Mouse (Mus musculus): ENCODE results near the gene Amigo1. TPM values are rescaled to one million over a fixed set of nuclear protein-coding genes. Genes with fewer than 3 reads are reported as not detected.
"Not testable (repeated sequence)": the region's sequence is repeated elsewhere in the genome, so short reads cannot be mapped to it uniquely, and the experiment has no call there.

Amigo1 gene
- polyA plus RNA-seq, 1 experiment: 5.8 TPM

DNA sequence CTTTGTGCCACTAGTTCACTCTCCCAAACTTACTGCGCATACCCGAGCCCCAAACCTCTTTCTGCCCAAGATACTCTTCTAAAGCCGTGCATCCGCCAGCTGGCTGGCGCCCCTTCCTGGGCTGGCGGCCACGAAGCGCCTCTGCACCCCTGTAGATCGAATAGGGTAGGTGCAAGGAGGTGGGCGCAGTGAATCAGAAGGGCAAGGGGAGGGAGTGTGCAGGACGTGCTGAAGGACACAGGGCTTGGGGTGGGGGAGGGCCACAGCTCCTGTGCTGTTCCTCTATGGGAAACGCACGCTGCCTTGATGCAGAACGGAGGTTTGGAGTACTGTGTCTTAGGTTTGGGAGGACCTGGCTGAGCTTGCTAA, 24.6 kb downstream of the Amigo1 start, which contains the start of gene Atxn7l2:
Gene Atxn7l2, minus strand, starts transcription at position 164 of the 369 bp plus-strand sequence.
- Histone ChIP-seq H3K27ac (replicated peaks; ENCODE audit: low read depth, low read length) (peak within 1 kb of the TSS; percentile 73), H3K4me1 (ENCODE audit: control insufficient read depth, insufficient read depth, insufficient read length, low read length) (peaks cover 3% of the 10 kb centered on the region; the same call in 1 of the 2 replicates)

GRCm38 (mm10) chr3:108211845-108212244, 25.7 kb downstream of the Amigo1 start:
- no peak overlapping the region for H3K4me3 ChIP-seq (ENCODE audit: insufficient read depth, low read depth, low read length)
- peak overlapping the region; percentile 57; the same call in 1 of the 2 replicates for H3K27ac ChIP-seq (replicated peaks; ENCODE audit: low read depth, low read length)
- H3K4me1 ChIP-seq (ENCODE audit: control insufficient read depth, insufficient read depth, insufficient read length, low read length): peaks cover 3% of the 10 kb centered on the region; the same call in 1 of the 2 replicates

More for the DNA sequence above, 24.6 kb downstream of the Amigo1 start, which contains the start of gene Atxn7l2:
- peak within 1 kb of the TSS; percentile 79 for H3K4me3 ChIP-seq (ENCODE audit: insufficient read depth, low read depth, low read length)

DNA sequence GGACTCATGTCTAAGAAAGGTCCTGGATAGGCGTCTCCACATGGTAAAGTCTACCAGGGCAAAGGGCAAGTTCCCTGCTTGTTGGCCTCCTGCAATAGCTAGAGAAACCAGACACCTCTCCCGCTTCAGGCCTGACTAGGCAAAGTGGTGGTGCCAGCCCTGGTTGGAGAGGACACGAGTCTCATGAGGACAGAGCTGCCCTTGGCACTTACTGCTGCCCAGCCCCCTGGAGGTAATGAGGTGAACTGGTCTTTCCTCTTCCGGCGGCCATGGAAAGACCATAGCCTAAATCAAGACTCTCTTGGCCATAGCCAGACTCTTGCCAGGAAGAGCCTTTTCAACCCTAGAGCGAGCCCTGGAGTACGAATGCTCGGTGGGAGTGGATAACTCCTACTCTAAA, 26.3 kb downstream of the Amigo1 start:
- Histone ChIP-seq H3K4me3 (ENCODE audit: insufficient read depth, low read depth, low read length) (no peak overlapping the region), H3K27ac (replicated peaks; ENCODE audit: low read depth, low read length) (peak overlapping the region; percentile 57), H3K4me1 (ENCODE audit: control insufficient read depth, insufficient read depth, insufficient read length, low read length) (peaks cover 3% of the 10 kb centered on the region; the same call in 1 of the 2 replicates)

GRCm38 (mm10) chr3:108214734-108215133, 28.6 kb downstream of the Amigo1 start:
- H3K4me1 ChIP-seq (ENCODE audit: control insufficient read depth, insufficient read depth, insufficient read length, low read length): no peaks in the 10 kb centered on the region
- no peak overlapping the region for H3K4me3 ChIP-seq (ENCODE audit: insufficient read depth, low read depth, low read length)
- no peak overlapping the region for H3K27ac ChIP-seq (replicated peaks; ENCODE audit: low read depth, low read length)

GRCm38 (mm10) chr3:108220661-108221060, 34.5 kb downstream of the Amigo1 start:
- H3K4me3 ChIP-seq (ENCODE audit: insufficient read depth, low read depth, low read length): no peak overlapping the region
- no peak overlapping the region for H3K27ac ChIP-seq (replicated peaks; ENCODE audit: low read depth, low read length)
- H3K4me1 ChIP-seq (ENCODE audit: control insufficient read depth, insufficient read depth, insufficient read length, low read length): no peaks in the 10 kb centered on the region; the same call in 1 of the 2 replicates

- Histone ChIP-seq H3K4me1 (ENCODE audit: control insufficient read depth, insufficient read depth, insufficient read length, low read length) (no peaks in the 10 kb centered on the region), H3K27ac (replicated peaks; ENCODE audit: low read depth, low read length) (no peak overlapping the region), H3K4me3 (ENCODE audit: insufficient read depth, low read depth, low read length) (peak overlapping the region; percentile 49)
Observed at GRCm38 (mm10) chr3:108225711-108226557, 39.8 kb downstream of the Amigo1 start.

DNA sequence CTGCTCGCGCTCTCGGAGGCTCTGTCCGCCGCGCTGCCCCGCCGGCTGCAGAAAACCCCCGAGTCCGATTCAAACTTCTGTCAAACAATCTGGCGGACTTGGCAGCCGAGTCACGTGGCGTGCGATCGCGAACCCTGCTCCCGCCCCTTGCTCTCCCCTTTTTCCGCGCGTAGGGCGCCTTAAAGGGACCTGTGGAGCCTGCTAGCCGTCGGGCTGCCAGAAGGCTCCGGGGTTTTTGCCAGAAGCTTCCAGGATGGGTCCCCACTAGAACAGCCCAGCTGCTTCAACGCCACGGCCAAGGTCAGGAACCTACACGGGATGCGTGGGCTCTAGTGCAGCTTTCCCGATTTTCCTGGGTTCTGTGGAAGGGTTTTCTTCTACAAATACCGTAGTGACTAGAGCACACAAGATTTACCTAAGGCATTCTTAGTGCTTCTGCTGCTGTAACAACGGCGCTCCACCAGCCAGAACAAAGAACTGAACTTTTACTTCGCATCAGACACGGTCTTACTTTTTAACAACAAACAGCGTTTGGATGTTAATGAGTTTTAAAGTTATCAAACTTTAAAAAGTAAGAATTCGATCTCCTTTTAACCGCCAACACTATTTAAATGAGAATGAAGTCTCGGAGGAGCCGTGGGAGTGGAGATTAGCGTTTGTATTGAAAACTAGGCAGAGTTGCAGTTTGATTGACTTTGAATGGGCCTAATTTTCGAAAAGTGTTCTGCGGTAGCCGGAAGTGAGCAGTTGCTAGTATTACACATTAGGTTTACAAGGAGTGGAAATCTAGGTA, 40.6 kb downstream of the Amigo1 start, which contains the start of gene Sypl2:
Gene Sypl2, minus strand, starts transcription at position 91 of the 793 bp plus-strand sequence.
- Histone ChIP-seq H3K4me1 (ENCODE audit: control insufficient read depth, insufficient read depth, insufficient read length, low read length) (no peaks in the 10 kb centered on the region), H3K4me3 (ENCODE audit: insufficient read depth, low read depth, low read length) (peak within 1 kb of the TSS; percentile 49), H3K27ac (replicated peaks; ENCODE audit: low read depth, low read length) (no peak within 1 kb of the TSS)

DNA sequence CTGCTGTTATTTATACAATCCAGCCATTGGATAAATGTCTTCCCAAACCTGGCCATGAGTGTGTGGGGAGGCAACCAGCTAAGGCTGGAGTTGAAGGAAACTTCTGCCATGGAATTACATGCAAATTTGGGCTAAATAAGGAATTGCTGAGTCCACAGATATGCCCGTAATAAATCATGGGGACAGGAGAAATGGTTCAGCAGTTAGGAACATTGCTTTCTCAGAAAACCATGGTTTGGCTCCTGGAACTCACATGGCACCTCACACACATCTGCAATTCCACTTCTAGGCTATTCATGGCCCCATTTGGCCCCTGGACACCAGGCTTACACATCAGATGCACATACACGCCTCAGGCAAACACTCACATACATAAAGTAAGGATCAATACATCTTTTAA, 41.4 kb downstream of the Amigo1 start:
- Histone ChIP-seq H3K4me3 (ENCODE audit: insufficient read depth, low read depth, low read length) (no peak overlapping the region), H3K27ac (replicated peaks; ENCODE audit: low read depth, low read length) (no peak overlapping the region), H3K4me1 (ENCODE audit: control insufficient read depth, insufficient read depth, insufficient read length, low read length) (no peaks in the 10 kb centered on the region)

- Histone ChIP-seq H3K4me3 (ENCODE audit: insufficient read depth, low read depth, low read length) (no peak overlapping the region), H3K4me1 (ENCODE audit: control insufficient read depth, insufficient read depth, insufficient read length, low read length) (no peaks in the 10 kb centered on the region), H3K27ac (replicated peaks; ENCODE audit: low read depth, low read length) (no peak overlapping the region)
Observed at GRCm38 (mm10) chr3:108231646-108232045, 45.5 kb downstream of the Amigo1 start.

GRCm38 (mm10) chr3:108237474-108238102, 51.5 kb downstream of the Amigo1 start:
- not testable (repeated sequence) for H3K27ac ChIP-seq (replicated peaks; ENCODE audit: low read depth, low read length); H3K4me3 ChIP-seq (ENCODE audit: insufficient read depth, low read depth, low read length); H3K4me1 ChIP-seq (ENCODE audit: control insufficient read depth, insufficient read depth, insufficient read length, low read length)

DNA sequence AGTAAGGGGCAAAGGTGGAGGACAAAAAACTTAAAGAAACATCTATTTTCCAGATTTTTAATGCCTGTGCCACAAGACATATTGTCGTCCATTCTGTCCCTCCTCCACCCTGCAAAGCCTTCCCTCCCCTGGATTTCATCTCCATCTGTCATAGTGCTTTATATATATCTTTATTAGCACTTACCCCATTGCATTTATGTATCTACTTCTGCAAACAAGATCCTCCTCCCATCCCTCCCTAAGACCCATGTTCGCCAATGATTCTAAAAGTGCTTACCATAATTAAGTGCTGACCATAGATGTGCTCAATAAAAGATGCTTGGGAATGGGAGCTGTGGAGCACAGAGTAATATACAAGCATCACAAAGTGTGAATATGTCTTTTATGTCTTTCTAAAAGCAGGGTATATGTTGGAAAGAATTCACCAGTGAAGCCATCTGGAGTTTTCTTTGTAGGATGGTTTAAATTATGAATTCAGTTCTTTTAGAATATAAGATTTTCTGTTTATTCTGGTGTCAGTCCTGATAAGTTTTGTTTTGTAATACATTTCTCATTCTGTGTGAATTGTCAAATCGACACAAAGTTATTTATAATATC, 55.2 kb downstream of the Amigo1 start:
- Histone ChIP-seq H3K4me1 (ENCODE audit: control insufficient read depth, insufficient read depth, insufficient read length, low read length) (no peaks in the 10 kb centered on the region), H3K27ac (replicated peaks; ENCODE audit: low read depth, low read length) (no peak overlapping the region)

More for the DNA sequence above, 55.2 kb downstream of the Amigo1 start:
- H3K4me3 ChIP-seq (ENCODE audit: insufficient read depth, low read depth, low read length): no peak overlapping the region

Other genes with a start within 250 kb of the Amigo1 start
- 3.1 and 7.9 TPM in 2 replicates for gene Gstm6, start 242.6 kb upstream of the Amigo1 start, polyA plus RNA-seq (2012; ENCODE audit: insufficient read depth, insufficient read length, missing spikeins)
- not detected in 2 replicates for gene Gstm3, start 217.1 kb upstream of the Amigo1 start, polyA plus RNA-seq (2012; ENCODE audit: insufficient read depth, insufficient read length, missing spikeins)
- 116 and 122 TPM in 2 replicates for gene Gstm2, start 199.9 kb upstream of the Amigo1 start, polyA plus RNA-seq (2012; ENCODE audit: insufficient read depth, insufficient read length, missing spikeins)
- 393 and 398 TPM in 2 replicates for gene Gstm1, start 168.4 kb upstream of the Amigo1 start, polyA plus RNA-seq (2012; ENCODE audit: insufficient read depth, insufficient read length, missing spikeins)
- 17.4 and 30.2 TPM in 2 replicates for gene Gstm4, start 141.4 kb upstream of the Amigo1 start, polyA plus RNA-seq (2012; ENCODE audit: insufficient read depth, insufficient read length, missing spikeins)
- gene Ampd2, start 99.7 kb upstream of the Amigo1 start, polyA plus RNA-seq (2012; ENCODE audit: insufficient read depth, insufficient read length, missing spikeins): 13.5 and 16.4 TPM in 2 replicates
- gene Gnat2, start 93.5 kb upstream of the Amigo1 start, polyA plus RNA-seq (2012; ENCODE audit: insufficient read depth, insufficient read length, missing spikeins): not detected in 2 replicates
- gene Gnai3, start 40.2 kb upstream of the Amigo1 start, polyA plus RNA-seq (2012; ENCODE audit: insufficient read depth, insufficient read length, missing spikeins): 20.7 and 24.7 TPM in 2 replicates
- not detected in 2 replicates for gene Gpr61, start 31.5 kb upstream of the Amigo1 start, polyA plus RNA-seq (2012; ENCODE audit: insufficient read depth, insufficient read length, missing spikeins)
- gene Cyb561d1, start 14.9 kb downstream of the Amigo1 start, polyA plus RNA-seq (2012; ENCODE audit: insufficient read depth, insufficient read length, missing spikeins): 3.5 and 4.8 TPM in 2 replicates
- 0.91 and 2.4 TPM in 2 replicates for gene Atxn7l2, start 24.6 kb downstream of the Amigo1 start, polyA plus RNA-seq (2012; ENCODE audit: insufficient read depth, insufficient read length, missing spikeins)
- gene Sypl2, start 40.3 kb downstream of the Amigo1 start, polyA plus RNA-seq (2012; ENCODE audit: insufficient read depth, insufficient read length, missing spikeins): 2.7 and 3.9 TPM in 2 replicates
- 99.2 and 140 TPM in 2 replicates for gene Psma5, start 70.6 kb downstream of the Amigo1 start, polyA plus RNA-seq (2012; ENCODE audit: insufficient read depth, insufficient read length, missing spikeins)
- gene Sort1, start 97.7 kb downstream of the Amigo1 start, polyA plus RNA-seq (2012; ENCODE audit: insufficient read depth, insufficient read length, missing spikeins): 53.0 and 68.1 TPM in 2 replicates
- gene Mybphl, start 178.6 kb downstream of the Amigo1 start, polyA plus RNA-seq (2012; ENCODE audit: insufficient read depth, insufficient read length, missing spikeins): not detected in 2 replicates
- not detected in 2 replicates for gene Psrc1, start 197.5 kb downstream of the Amigo1 start, polyA plus RNA-seq (2012; ENCODE audit: insufficient read depth, insufficient read length, missing spikeins)
- 2.4 and 4.0 TPM in 2 replicates for gene Celsr2, start 229.2 kb downstream of the Amigo1 start, polyA plus RNA-seq (2012; ENCODE audit: insufficient read depth, insufficient read length, missing spikeins)

All from brown adipose tissue, adult 24 weeks (tissue).